Mouse (Mus musculus) stomach, postnatal 0 days (tissue): ENCODE measurements around the gene Luc7l3.

ENCODE experiments used
- CTCF ChIP-seq: IDR thresholded peaks from 2 replicates; pipeline ENCODE4 v1.5.1; 2016; ENCODE audit warnings: antibody characterized with exemption, low read depth, mild to moderate bottlenecking, moderate library complexity
- EP300 ChIP-seq: optimal IDR thresholded peaks from 2 replicates; pipeline ENCODE3; 2016; ENCODE audit warnings: antibody characterized with exemption

- no peak for TF ChIP-seq CTCF
- no peak for TF ChIP-seq EP300
Observed at GRCm38 (mm10) chr11:94316528-94316927, 5.3 kb downstream of the Luc7l3 start.
